Mouse (Mus musculus): Measurements from ENCODE around the gene Gm884.

GRCm38 (mm10) chr11:103649983-103650493, 29.1 kb upstream of the Gm884 start:
- TF ChIP-seq CTCF (IDR thresholded peaks at IDR 0.05; ENCODE audit: insufficient read depth, low read length) (no peak), POLR2A (IDR thresholded peaks at IDR 0.05; ENCODE audit: borderline replicate concordance, extremely low read depth, low read depth, low read length) (no peak)

Data from lung, adult 2 months (tissue).